Mouse (Mus musculus) brown adipose tissue, adult 24 weeks (tissue): Measurements from ENCODE around the gene Col15a1. TPM values are rescaled to one million over a fixed set of nuclear protein-coding genes. Genes with fewer than 3 reads are reported as not detected.

Source experiments
- H3K27ac ChIP-seq: fragments of 200-500 bp; replicated peaks from 2 replicates; pipeline ENCODE4 v1.5.1; 2012; ENCODE audit warnings: low read depth, mild to moderate bottlenecking, low read length
- H3K4me1 ChIP-seq: fragments of 200-500 bp; 2 replicates; pipeline ENCODE4 v1.6.1; 2012; ENCODE audit warnings: low read length, mixed read lengths; ENCODE audit not compliant: control insufficient read depth, insufficient read depth, insufficient read length
- H3K4me3 ChIP-seq: fragments of 200-500 bp; 2 replicates; pipeline ENCODE4 v1.5.1; 2012; ENCODE audit warnings: low read depth, mild to moderate bottlenecking, low read length, moderate library complexity; ENCODE audit not compliant: insufficient read depth
- polyA plus RNA-seq: library from polyadenylated mRNA; stranded (reverse); fragments of >200 nt; gene quantifications from 2 replicates; pipeline ENCODE4 v1.2.4, GENCODE M21; 2012; ENCODE audit not compliant: missing spikeins, insufficient read depth, insufficient read length

Gene Col15a1
- polyA plus RNA-seq, 1 experiment, result 38.2 TPM

DNA sequence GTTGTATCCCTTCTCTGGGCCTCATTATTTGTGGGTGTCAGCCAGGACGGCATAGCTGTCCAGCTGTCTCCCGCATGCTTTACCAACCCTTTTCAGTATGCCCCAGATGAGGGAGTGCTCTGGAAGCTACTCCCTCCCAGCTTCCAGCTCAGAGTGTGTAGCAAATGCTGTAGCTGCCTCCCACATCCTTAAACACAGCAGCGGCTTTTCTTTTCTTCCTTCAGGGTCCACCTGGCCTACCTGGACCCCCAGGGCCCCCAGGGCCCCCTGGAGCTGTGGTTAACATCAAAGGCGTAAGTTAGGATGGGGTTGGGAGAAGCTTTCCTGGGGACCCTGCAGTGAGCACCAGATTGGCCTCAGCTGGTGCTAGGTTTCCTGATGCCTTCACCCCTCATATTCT lies 85.0 kb downstream of the Col15a1 start:
- Histone ChIP-seq H3K4me1 (peaks cover 12% of the 10 kb centered on the region; the same call in 1 of the 2 replicates), H3K27ac (no peak overlapping the region), H3K4me3 (no peak overlapping the region)

DNA sequence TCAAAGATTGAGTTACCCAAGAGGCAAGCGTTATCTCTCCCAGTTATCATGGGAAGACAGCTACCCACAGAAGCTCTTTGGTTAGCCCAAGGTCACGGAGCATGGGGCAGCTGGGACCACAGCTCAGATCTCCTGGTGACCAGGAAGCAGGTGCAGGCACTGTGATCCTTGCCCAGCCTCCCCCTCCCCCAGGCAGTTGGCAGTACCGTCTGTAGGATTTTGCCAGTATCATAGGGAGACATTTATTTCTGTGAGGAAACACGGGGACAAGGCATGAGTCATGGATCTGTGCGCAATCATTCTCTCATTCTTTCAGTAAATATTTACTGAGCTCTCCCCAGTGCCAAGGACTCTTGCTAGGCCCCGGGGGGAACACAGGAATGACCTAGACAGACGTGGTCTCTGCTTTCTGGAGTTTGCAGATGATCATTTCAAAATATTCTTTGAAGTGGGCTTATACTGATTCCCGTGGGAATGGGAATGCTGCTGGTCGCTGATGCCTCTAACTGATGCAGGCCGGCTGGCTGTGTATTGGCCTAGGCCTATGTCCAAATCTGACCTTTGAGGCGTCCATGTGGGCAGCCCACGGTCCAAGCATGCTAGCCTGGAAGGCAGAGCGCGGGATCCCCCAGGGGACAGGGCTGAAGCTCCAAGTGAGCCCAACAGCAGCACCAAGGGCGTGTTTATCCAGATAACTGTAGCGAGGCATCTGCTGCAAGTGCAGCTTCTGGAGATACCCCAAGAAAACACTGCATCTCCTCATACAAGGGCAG lies 86.0 kb downstream of the Col15a1 start:
- Histone ChIP-seq H3K27ac (0 out of 2 replicates have a peak overlapping the region, but pooled peaks have one; percentile 17), H3K4me3 (no peak overlapping the region), H3K4me1 (peaks cover 12% of the 10 kb centered on the region; the same call in 1 of the 2 replicates)

DNA sequence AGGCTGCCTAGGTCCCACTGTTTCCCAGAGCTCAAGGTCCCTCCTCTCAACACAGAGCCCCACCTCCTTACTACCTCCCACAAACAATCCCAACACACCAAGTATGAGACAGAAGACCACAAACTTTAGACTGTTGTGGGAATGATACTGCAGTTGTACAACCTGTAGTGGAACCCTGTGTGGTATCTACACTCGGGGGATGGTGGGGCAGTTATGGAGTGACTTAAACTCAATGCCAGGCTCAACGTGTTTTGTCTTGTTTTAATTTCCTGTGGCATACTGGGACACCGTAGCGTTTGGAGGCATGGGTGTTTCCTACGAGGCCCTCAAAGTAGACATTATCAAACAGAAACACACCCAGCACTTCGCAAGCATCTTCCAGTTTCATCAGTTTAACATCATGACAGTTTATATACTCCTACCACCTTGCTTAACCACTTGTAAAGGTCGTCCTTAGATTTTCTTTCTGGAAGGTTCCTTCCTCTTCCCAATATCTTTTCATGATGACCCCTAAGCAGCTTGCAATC lies 86.6 kb downstream of the Col15a1 start:
- Histone ChIP-seq H3K4me3 (no peak overlapping the region), H3K27ac (no peak overlapping the region), H3K4me1 (peaks cover 12% of the 10 kb centered on the region; the same call in 1 of the 2 replicates)

DNA sequence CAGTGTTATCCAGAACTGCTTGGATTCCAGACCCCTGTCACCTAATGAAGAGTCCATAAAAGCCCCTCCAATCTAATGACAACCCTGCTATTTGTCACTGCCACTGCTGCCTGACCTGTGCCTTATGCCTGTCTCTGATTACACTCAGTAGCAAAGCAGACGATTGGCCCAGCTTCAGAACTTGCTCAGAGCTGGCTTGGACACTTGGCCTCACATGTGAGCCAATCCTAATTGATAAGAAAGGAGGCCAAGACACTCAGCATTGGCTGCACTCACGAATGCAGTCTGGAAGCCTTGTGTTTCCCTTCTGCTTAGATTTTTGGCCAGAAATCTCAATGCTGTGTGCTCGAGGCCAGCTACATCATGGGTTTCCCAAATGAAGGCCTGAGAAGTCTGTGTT lies 87.6 kb downstream of the Col15a1 start:
- Histone ChIP-seq H3K4me3 (no peak overlapping the region), H3K4me1 (peaks cover 12% of the 10 kb centered on the region; the same call in 1 of the 2 replicates), H3K27ac (no peak overlapping the region)

DNA sequence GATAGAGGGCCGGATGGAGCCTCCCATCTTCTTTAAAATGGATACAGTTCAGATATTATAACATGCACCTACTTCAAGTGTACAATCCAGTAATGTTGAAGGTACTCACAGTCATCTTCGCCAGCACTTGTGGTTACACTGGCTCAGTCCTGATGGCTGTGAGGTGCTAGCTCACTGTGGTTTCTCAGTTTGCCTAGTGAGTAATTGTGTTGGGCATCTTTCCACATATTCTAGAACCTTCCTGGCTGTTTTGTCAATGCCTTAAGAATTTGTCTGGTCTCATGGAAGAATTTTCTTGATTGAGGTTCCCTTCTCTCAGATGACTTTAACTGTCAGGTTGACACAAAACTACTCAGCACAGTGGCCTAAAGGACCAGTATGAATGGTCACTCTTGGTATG lies 92.7 kb downstream of the Col15a1 start:
- H3K4me1 ChIP-seq, result peaks cover 6% of the 10 kb centered on the region; the same call in 1 of the 2 replicates
- no peak overlapping the region for H3K27ac ChIP-seq
- H3K4me3 ChIP-seq, result no peak overlapping the region

DNA sequence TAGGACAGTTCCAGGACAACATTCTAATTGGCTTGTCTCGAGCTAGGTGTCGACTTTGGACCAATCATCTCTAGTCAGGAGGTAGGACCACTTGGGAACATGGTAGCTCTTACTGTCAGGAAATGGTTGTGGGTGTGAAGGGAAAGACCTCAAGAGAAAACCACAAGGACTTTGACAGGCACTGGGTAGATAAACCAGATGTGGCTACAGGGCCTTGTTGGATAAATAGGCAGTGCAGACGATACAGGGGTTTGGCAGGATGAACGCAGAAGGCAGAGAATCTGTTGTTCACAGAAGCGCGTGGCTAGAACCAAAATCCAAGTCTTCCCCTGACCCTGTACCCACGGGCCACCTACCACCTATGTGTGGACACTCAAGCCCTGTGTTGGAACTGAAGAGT lies 94.6 kb downstream of the Col15a1 start:
- no peak overlapping the region for H3K4me3 ChIP-seq
- H3K27ac ChIP-seq, result no peak overlapping the region
- peaks cover 3% of the 10 kb centered on the region; the same call in 1 of the 2 replicates for H3K4me1 ChIP-seq

DNA sequence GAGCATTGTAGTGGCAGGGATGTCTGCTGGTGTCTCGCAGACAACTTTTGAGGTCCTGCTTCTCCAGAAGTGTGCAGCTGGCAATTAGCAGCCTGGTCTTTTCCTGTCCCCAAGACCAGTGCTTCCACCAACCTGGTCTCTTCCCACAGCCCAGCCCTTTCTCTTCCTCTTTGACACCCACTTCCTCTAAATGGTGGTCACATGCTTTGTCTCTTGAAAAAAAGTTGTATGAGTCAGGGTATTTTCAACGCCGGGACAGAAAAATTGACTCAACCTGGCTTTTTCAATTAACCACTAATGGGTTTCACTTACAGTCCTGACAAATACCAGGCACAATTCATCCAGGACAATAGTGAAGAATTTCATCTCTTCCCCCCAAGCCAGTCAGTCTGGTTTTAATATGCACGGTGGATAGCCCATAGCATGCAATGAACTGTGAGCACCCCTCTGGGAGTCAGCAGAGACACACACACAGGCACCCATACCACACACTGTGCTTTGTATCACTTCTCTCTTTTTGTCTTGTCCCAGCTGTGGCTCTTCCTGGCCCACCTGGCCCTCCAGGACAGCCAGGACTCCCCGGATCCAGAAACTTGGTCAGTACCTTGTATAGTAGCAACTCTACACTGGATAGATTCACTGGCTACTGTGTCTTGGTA lies 95.5 kb downstream of the Col15a1 start:
- H3K4me1 ChIP-seq, result peaks cover 3% of the 10 kb centered on the region; the same call in 1 of the 2 replicates
- H3K4me3 ChIP-seq, result no peak overlapping the region
- H3K27ac ChIP-seq, result no peak overlapping the region

DNA sequence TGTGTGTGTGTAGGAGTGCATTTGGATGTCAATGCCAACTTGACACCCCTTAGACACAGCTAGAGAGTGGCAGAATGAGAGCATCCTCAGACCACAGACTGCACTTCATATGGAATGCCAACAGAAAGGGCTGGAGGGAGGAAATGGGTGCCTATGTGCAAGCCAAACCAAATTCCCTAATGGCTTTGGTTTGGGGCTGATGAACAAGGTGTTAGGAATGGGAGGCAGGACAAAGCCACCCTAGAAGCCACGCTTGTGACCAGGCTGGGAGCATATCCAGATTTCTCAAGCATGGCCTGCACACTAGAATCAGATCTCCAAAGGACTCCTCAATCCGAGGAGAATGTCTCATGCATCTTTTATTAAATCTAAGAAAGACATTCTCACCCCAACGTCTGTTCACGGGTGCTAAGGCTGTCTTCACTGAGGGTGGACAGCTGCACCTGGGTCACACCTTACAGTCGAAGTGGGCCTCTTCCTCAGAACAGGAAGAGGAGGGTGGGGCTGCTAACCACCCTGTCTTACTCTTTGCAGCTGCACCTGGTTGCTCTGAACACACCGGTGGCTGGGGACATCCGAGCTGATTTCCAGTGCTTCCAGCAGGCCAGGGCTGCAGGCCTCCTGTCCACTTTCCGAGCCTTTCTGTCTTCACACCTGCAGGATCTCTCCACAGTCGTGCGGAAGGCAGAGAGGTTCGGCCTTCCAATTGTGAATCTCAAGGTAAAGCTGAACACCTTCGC lies 102.1 kb downstream of the Col15a1 start:
- Histone ChIP-seq H3K4me1 (peaks cover 10% of the 10 kb centered on the region), H3K27ac (no peak overlapping the region), H3K4me3 (no peak overlapping the region)

DNA sequence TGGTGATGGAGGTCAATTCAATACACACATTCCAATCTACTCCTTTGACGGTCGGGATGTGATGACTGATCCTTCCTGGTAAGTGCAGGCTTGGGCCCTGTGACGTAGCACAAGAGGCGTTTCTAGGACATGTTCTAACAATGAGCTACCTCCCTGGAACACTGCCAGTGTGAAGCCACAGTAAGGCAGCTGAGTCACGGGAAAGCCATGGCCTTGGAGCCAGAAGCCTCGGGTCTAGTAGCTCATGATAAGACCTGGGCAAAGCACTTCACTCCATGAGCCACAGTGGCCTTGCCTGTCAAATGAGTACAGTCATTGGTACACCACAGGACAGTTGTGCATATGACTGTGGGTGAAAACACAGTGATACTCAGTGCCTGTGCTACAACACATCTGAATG lies 102.9 kb downstream of the Col15a1 start:
- peaks cover 15% of the 10 kb centered on the region for H3K4me1 ChIP-seq
- H3K4me3 ChIP-seq, result no peak overlapping the region
- H3K27ac ChIP-seq, result no peak overlapping the region

DNA sequence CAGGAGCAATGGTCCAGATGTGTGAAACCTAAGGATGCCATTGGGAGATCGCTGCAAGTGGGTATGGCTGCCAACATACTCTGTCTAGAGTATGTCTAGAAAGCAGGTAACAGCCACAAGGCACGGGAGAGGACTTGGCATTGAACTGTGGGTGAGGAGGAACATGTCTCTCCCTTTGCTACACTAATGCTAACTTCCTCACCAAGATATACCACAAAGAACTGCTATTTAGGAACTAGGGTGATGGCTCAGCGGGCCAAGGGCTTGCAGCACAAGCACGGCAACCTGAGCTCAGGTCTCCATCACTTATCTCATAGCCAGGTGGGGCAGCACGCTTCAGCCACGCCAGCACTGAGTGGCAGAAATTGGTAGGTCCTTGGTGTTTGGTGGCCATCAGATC lies 103.5 kb downstream of the Col15a1 start:
- Histone ChIP-seq H3K27ac (no peak overlapping the region), H3K4me3 (no peak overlapping the region), H3K4me1 (peaks cover 16% of the 10 kb centered on the region)

DNA sequence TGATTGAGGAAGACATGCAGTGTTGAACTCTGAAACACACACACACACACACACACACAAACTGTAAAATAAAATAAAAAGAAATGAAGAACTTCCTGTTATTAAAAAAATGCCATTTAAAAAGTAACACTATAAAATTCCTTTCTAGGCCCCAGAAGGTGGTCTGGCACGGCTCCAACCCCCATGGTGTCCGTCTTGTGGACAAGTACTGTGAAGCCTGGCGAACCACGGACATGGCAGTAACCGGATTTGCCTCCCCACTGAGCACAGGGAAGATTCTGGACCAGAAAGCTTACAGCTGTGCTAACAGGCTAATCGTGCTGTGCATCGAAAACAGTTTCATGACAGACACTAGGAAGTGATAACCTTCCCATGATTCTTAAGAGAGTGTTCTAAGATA lies 104.0 kb downstream of the Col15a1 start:
- Histone ChIP-seq H3K4me1 (peaks cover 16% of the 10 kb centered on the region), H3K27ac (no peak overlapping the region), H3K4me3 (no peak overlapping the region)

DNA sequence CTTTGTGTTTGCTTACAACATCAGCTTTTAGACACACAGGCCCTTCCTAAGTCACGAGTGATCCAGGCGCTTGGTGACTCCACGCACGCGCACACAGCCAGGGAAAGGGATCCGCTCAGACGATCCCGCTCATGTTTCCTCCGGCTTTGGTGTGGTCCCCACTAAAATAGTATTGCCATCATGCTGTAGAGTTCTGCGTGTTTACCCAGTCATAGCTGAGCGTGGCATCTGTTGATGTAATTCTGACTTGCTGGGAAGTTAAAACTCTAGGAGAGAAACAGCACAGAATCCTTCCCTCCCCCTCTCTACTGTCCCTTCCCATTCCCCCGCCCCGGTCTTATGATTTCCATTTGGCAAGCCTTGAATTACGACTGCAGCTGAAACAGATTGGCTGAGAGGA lies 104.7 kb downstream of the Col15a1 start:
- Histone ChIP-seq H3K4me1 (peaks cover 16% of the 10 kb centered on the region), H3K4me3 (no peak overlapping the region), H3K27ac (no peak overlapping the region)

DNA sequence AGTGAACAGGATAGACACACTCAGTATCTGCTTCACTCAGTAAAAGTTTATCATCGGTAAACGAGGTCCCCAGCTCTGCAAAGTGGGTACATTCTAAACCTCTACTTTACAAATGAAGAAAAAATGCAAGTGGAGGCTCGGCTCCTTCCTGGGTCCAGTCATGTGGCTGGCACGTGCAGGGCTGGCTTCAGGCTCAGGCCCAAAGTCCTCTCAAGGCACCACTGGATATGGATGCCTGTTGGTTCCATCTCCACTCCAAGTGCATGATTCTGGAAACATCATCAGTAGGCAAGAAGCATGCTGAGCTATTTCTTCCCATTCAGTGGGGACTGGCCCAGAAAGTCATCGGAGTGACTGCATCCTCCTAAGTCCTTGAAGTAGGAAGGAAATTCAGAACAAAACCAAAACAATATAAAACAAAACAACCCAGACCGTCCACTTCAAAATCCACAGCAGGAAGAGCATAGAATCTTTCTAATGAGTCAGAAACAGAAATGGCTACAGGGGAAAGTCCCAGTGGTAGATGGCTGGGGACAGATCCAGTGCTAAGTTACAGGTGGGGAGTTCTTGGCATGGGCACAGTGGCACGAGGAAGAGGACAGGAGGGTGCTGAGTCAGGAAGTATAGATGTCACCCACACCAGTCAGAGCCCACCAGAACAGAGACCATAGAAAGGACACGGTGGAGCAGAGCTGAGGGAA lies 105.9 kb downstream of the Col15a1 start:
- peak overlapping the region; percentile 19; the same call in 1 of the 2 replicates for H3K27ac ChIP-seq
- peaks cover 16% of the 10 kb centered on the region for H3K4me1 ChIP-seq
- no peak overlapping the region for H3K4me3 ChIP-seq

DNA sequence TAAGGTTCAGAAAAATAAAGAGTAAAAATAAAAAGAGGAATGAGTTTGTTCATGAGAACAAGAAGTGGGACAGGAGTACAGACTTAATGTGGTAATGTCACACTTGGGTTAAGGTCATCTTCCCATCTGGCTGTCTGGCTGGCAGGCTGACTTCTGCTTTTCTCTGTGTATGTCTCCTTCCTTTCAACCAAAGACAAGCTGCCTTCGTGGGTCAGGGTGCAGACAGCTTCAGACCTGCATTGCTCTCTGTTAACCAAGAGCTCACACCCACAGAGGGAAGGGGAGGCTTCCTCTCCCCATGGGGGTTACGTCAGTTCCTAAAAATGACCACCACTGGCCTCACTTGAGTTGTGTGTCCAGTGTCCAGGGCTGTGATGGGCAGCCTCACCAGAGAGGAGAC lies 107.5 kb downstream of the Col15a1 start:
- Histone ChIP-seq H3K27ac (peak overlapping the region; percentile 39), H3K4me3 (no peak overlapping the region), H3K4me1 (peaks cover 15% of the 10 kb centered on the region)
